Mouse (Mus musculus): ENCODE data around the gene Psme4.

DNA sequence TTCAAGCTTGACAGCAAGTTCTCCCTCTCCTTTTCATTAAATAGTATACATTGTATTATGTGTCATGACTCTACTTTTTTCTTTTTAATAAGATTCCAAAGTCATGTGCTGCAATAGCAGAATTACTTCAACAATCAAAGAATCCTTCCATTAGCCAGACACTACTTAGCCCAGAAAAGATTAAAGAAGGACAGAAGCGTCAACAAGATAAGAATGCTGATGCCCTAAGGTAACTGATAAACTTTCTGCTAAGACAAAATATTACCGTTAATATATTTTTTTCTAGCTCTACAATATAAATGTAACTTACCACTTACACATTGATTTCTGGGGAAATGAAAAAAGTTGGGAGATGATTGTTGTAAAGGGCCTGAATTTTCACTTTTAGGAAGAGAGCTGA, 67.3 kb downstream of the Psme4 start:
- TF ChIP-seq CTCF (IDR thresholded peaks at IDR 0.05; ENCODE audit: low read depth, low read length) (no peak), POLR2A (IDR thresholded peaks at IDR 0.05; ENCODE audit: extremely low read depth, insufficient read depth, low read length) (no peak)
